8 mouse cellular contexts compared by ENCODE assay signal in the genomic region with DNA sequence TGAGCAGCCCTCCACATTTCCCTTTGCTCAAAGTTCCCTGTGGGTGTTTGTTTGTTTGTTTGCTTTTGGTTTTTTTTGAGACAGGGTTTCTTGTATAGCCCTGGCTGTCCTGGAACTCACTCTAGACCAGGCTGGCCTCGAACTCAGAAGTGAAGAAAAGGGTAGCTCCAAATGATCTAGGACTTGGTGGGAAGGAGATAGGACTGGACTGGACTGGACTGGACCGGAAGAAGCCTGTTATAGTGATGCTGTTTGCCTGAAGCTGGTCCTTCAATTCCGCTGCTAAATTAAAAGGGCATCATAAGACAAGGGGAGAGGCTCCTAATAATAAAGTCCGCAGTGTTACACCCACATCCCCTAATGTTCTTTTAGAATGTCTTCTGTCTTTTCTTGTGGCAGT. TPM values are rescaled to one million over a fixed set of nuclear protein-coding genes. Genes with fewer than 3 reads are reported as not detected.
DNase-seq lines count a peak whose midpoint lies in the region; ATAC-seq and TF ChIP-seq lines count a peak whose summit lies in the region.

No protein-coding gene starts in this region.

- no peaks in the 10 kb centered on the region for H3K27me3 ChIP-seq in testis, adult 2 months (ENCODE audit: control insufficient read depth, insufficient read depth, low read length)
- H3K27me3 ChIP-seq in limb, embryonic 15.5 days, result no peaks in the 10 kb centered on the region

- no peak for TF ChIP-seq POLR2A in testis, adult 2 months (IDR thresholded peaks at IDR 0.05; ENCODE audit: control insufficient read depth, low read depth, low read length)

- 62% methylated on average over 4 of the region's 4 CpGs for WGBS in limb, embryonic 15.5 days

- peak overlapping the region; percentile 74 for H3K9ac ChIP-seq in limb, embryonic 15.5 days

- H3K4me2 ChIP-seq in limb, embryonic 15.5 days, result peak overlapping the region; percentile 57

- no peak for DNase-seq in gastrocnemius, adult 2 months
- DNase-seq in gastrocnemius, postnatal 10 days, result no peak
- no peak for DNase-seq in testis, postnatal 14 days (ENCODE audit: low spot score)
- no peak for DNase-seq in right cerebral cortex, postnatal 10 days (ENCODE audit: low spot score in 2 of 2)
- DNase-seq in frontal cortex, postnatal 10 days (ENCODE audit: low spot score in 2 of 2), result no peak
- no peak for DNase-seq in cerebellum, postnatal 25 days

- no peaks in the 10 kb centered on the region for H3K9me3 ChIP-seq in limb, embryonic 15.5 days

- no peak for TF ChIP-seq CTCF in gastrocnemius, adult 2 months (IDR thresholded peaks at IDR 0.05)
- TF ChIP-seq CTCF in testis, adult 2 months (IDR thresholded peaks at IDR 0.05; ENCODE audit: control insufficient read depth, insufficient read depth, insufficient replicate concordance, low read depth, low read length), result no peak

- H3K4me1 ChIP-seq in testis, adult 2 months (ENCODE audit: control insufficient read depth, insufficient read depth, low read length), result peaks cover 6% of the 10 kb centered on the region
- peaks cover 5% of the 10 kb centered on the region for H3K4me1 ChIP-seq in limb, embryonic 15.5 days

- H3K27ac ChIP-seq in gastrocnemius, adult 2 months, result peak overlapping the region; percentile 95
- H3K27ac ChIP-seq in testis, adult 2 months (ENCODE audit: control insufficient read depth, insufficient read depth, low read depth, low read length), result no peak overlapping the region
- H3K27ac ChIP-seq in limb, embryonic 15.5 days, result peak overlapping the region; percentile 95

- no peak for ATAC-seq in limb, embryonic 15.5 days (ENCODE audit: insufficient number of reproducible peaks, low FRiP score, low TSS enrichment, low read depth)

- peak overlapping the region; percentile 74 for H3K4me3 ChIP-seq in gastrocnemius, adult 2 months
- peak overlapping the region; percentile 82 for H3K4me3 ChIP-seq in testis, adult 2 months (ENCODE audit: control insufficient read depth, low read depth, low read length)
- H3K4me3 ChIP-seq in limb, embryonic 15.5 days, result peak overlapping the region; percentile 67

- intact Hi-C loops in gastrocnemius, adult 2 months (cut with DNase I), result loop anchor here (2.0 to 5.0 kb wide), 2 partner anchors 26 to 44 kb away; no protein-coding TSS in a partner anchor

- H3K36me3 ChIP-seq in testis, adult 2 months (ENCODE audit: control insufficient read depth, insufficient read depth, low read length), result no peaks in the 10 kb centered on the region
- 0 out of 2 replicates have a peak, but pooled peaks cover 7% of the 10 kb centered on the region for H3K36me3 ChIP-seq in limb, embryonic 15.5 days

RNA-seq across cellular contexts. Expression of a gene that starts 0.8 kb away (rescaled TPM):
- total RNA-seq in gastrocnemius, adult 2 months (2021), result 10 to 100 TPM; 11.7 to 22.1 TPM
- 10 to 100 TPM; 14.6 to 16.3 TPM for total RNA-seq in gastrocnemius, postnatal 10 days (2021)
- 0.94 and 1.6 TPM in 2 replicates for polyA plus RNA-seq in testis, adult 2 months (2012; rRNA removed)
- polyA plus RNA-seq in limb, embryonic 15.5 days (2015; fragmentation: Nextera tagmentation; extraction: Ambion mirVana), result 26.1 and 26.5 TPM in 2 replicates

RNA-seq across cellular contexts. Expression of a gene that starts 3.8 kb away (rescaled TPM):
- not detected for total RNA-seq in gastrocnemius, adult 2 months (2021)
- total RNA-seq in gastrocnemius, postnatal 10 days (2021), result not detected
- polyA plus RNA-seq in testis, adult 2 months (2012; rRNA removed), result 33.7 and 40.7 TPM in 2 replicates
- polyA plus RNA-seq in limb, embryonic 15.5 days (2015; fragmentation: Nextera tagmentation; extraction: Ambion mirVana), result not detected in 2 replicates

RNA-seq across cellular contexts. Expression of a gene that starts 20.8 kb away (rescaled TPM):
- 1 to 10 TPM; 2.2 to 3.9 TPM for total RNA-seq in gastrocnemius, adult 2 months (2021)
- total RNA-seq in gastrocnemius, postnatal 10 days (2021), result 10 to 100 TPM in 1 of 2 experiments, 1 to 10 TPM in 1; 8.2 to 10.4 TPM
- polyA plus RNA-seq in testis, adult 2 months (2012; rRNA removed), result 0.73 and 1.8 TPM in 2 replicates
- polyA plus RNA-seq in limb, embryonic 15.5 days (2015; fragmentation: Nextera tagmentation; extraction: Ambion mirVana), result 58.3 and 59.5 TPM in 2 replicates

RNA-seq across cellular contexts. Expression of a gene that starts 38.1 kb away (rescaled TPM):
- 1 to 10 TPM; 3.3 to 4.2 TPM for total RNA-seq in gastrocnemius, adult 2 months (2021)
- 1 to 10 TPM; 3.2 to 4.3 TPM for total RNA-seq in gastrocnemius, postnatal 10 days (2021)
- 2.4 and 2.9 TPM in 2 replicates for polyA plus RNA-seq in testis, adult 2 months (2012; rRNA removed)
- polyA plus RNA-seq in limb, embryonic 15.5 days (2015; fragmentation: Nextera tagmentation; extraction: Ambion mirVana), result 9.0 and 11.2 TPM in 2 replicates

RNA-seq across cellular contexts. Expression of a gene that starts 49.7 kb away (rescaled TPM):
- total RNA-seq in gastrocnemius, adult 2 months (2021), result under 1 TPM; 0.05 to 0.08 TPM
- under 1 TPM; 0.19 to 0.36 TPM for total RNA-seq in gastrocnemius, postnatal 10 days (2021)
- polyA plus RNA-seq in testis, adult 2 months (2012; rRNA removed), result 0.02 and 0.11 TPM in 2 replicates
- polyA plus RNA-seq in limb, embryonic 15.5 days (2015; fragmentation: Nextera tagmentation; extraction: Ambion mirVana), result 0.17 and 0.37 TPM in 2 replicates
